ENCODE assay signal across 8 mouse cellular contexts in the genomic region with DNA sequence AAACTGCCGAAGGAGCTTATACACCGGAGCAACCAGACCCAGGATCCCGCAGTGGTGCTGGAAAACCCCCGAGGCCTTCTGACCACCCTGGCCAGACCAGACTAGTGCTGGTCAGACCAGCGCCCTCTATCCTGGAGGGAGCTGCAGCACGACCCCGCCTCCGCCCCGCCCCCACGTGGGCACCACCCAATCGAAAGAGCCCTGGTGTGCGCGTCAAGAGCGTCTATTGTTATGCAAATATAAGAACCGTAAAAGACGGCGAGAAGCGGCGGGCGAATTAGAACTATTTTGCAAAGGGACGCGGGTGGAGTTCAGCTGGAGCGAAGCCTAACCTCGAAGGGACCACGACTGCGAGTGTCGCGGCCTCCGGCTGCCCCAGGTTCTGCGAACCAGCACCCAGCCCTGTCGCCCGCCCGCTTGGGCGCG. TPM values are rescaled to one million over a fixed set of nuclear protein-coding genes. Genes with fewer than 3 reads are reported as not detected.
A peak's percentile ranks its signal among the peaks of the same experiment; 100 is the strongest.
DNase-seq lines count a peak whose midpoint lies in the region; ATAC-seq lines count a peak whose summit lies in the region.

A gene (plus strand): TSS at position 281 of the 426 bp plus-strand sequence.

- H3K9ac ChIP-seq in hindbrain, embryonic 13.5 days, result peak within 1 kb of the TSS; percentile 86

- peak within 1 kb of the TSS; percentile 78 for H3K4me3 ChIP-seq in hindbrain, embryonic 13.5 days

- 0 out of 2 replicates have a peak, but pooled peaks cover 5% of the 10 kb centered on the region for H3K27me3 ChIP-seq in hindbrain, embryonic 13.5 days

- H3K36me3 ChIP-seq in hindbrain, embryonic 13.5 days, result no peaks in the 10 kb centered on the region

- H3K4me2 ChIP-seq in hindbrain, embryonic 13.5 days, result peak within 1 kb of the TSS; percentile 78

- ATAC-seq in hindbrain, embryonic 13.5 days (ENCODE audit: low FRiP score), result peak; percentile 91

- WGBS in hindbrain, embryonic 13.5 days, result under 1% methylated on average over 35 of the region's 35 CpGs

- peak within 1 kb of the TSS; percentile 90 for H3K27ac ChIP-seq in hindbrain, embryonic 13.5 days

- no peaks in the 10 kb centered on the region for H3K9me3 ChIP-seq in hindbrain, embryonic 13.5 days

- peaks cover 84% of the 10 kb centered on the region for H3K4me1 ChIP-seq in hindbrain, embryonic 13.5 days (replicated peaks)

- peak; percentile 94 for DNase-seq in MN1 (ENCODE audit: low spot score)
- DNase-seq in cerebellum, postnatal 14 days, result peak; percentile 92 to 95
- DNase-seq in frontal cortex, postnatal 25 days (ENCODE audit: low spot score in 2 of 2), result peak; percentile 87
- DNase-seq in layer of hippocampus, postnatal 25 days (ENCODE audit: extremely low spot score in 1 of 2, low spot score in 1 of 2), result peak; percentile 91 to 94
- peak; percentile 96 for DNase-seq in lung, postnatal 14 days
- DNase-seq in retina, adult 2 months (ENCODE audit: low read depth, low spot score), result peak; percentile 57
- DNase-seq in thymus, postnatal 36 days, result peak; percentile 90 to 92

RNA-seq across cellular contexts. Expression of the gene that starts here (rescaled TPM):
- polyA plus RNA-seq in hindbrain, embryonic 13.5 days (2015; fragmentation: Nextera tagmentation; extraction: Ambion mirVana), result 21.4 and 24.6 TPM in 2 replicates
- total RNA-seq in layer of hippocampus, postnatal 25 days (2021), result 10 to 100 TPM; 27.5 to 35.7 TPM

Comparison
In these comparisons a context has a peak if more than half of its experiments do, and no peak if none do; other contexts are left out.
1. Peak in every context shown above with its lines: DNase-seq, ATAC-seq, H3K4me3 ChIP-seq and H3K27ac ChIP-seq.